Mouse (Mus musculus) intestine, embryonic 16.5 days (tissue): ENCODE results near the gene Yars. TPM values are rescaled to one million over a fixed set of nuclear protein-coding genes. Genes with fewer than 3 reads are reported as not detected.
A peak's percentile ranks its signal among the peaks of the same experiment; 100 is the strongest.

Experiments used
- ATAC-seq: fragments of 200-750 bp; cut with Nextera tagmentation; 2 replicates; pipeline ENCODE4 v1.8.0; 2017; ENCODE audit warnings: moderate TSS enrichment, moderate library complexity
- H3K27ac ChIP-seq: fragments of 300-500 bp; sonication (generic); 2 replicates; pipeline ENCODE4 v1.5.1; 2014; ENCODE audit warnings: mild to moderate bottlenecking, low read length
- H3K27me3 ChIP-seq: fragments of 300-500 bp; sonication (generic); replicated peaks from 2 replicates; pipeline ENCODE4 v1.6.1; 2014; ENCODE audit warnings: low read length, control low read depth, mixed read lengths; ENCODE audit not compliant: control insufficient read depth, insufficient read depth
- H3K36me3 ChIP-seq: fragments of 300-500 bp; sonication (generic); 2 replicates; pipeline ENCODE4 v1.6.1; 2014; ENCODE audit warnings: low read length, control low read depth; ENCODE audit not compliant: control insufficient read depth, insufficient read depth
- H3K4me1 ChIP-seq: fragments of 300-500 bp; sonication (generic); 2 replicates; pipeline ENCODE4 v1.6.1; 2014; ENCODE audit warnings: low read length, control low read depth, mixed read lengths; ENCODE audit not compliant: control insufficient read depth, insufficient read depth
- H3K4me2 ChIP-seq: fragments of 300-500 bp; sonication (generic); 2 replicates; pipeline ENCODE4 v1.6.1; 2014; ENCODE audit warnings: low read depth, low read length, control low read depth
- H3K4me3 ChIP-seq: fragments of 300-500 bp; sonication (generic); 2 replicates; pipeline ENCODE4 v1.5.1; 2014; ENCODE audit warnings: mild to moderate bottlenecking, low read length
- H3K9ac ChIP-seq: fragments of 300-500 bp; sonication (generic); 2 replicates; pipeline ENCODE4 v1.6.1; 2014; ENCODE audit warnings: low read depth, low read length
- H3K9me3 ChIP-seq: fragments of 300-500 bp; sonication (generic); 2 replicates; pipeline ENCODE4 v1.6.1; 2016; ENCODE audit warnings: low read length, control low read depth; ENCODE audit not compliant: control insufficient read depth
- WGBS: fragments of 180-500 bp; shearing (Covaris S2); extraction: QIAGEN DNeasy Blood & Tissue Kit; methylation state at CpG from one replicate; pipeline ENCODE4 v1.1.7; 2014; 5-methylcytosine and 5-hydroxymethylcytosine counted together
- polyA plus RNA-seq: library from polyadenylated mRNA; unstranded; fragments of >200 nt; fragmentation: Nextera tagmentation; extraction: Ambion mirVana; gene quantifications from 2 replicates; pipeline ENCODE4 v1.2.1, GENCODE M21; 2015

Gene Yars
- polyA plus RNA-seq, 1 experiment from 2014 or later: 107 TPM

DNA sequence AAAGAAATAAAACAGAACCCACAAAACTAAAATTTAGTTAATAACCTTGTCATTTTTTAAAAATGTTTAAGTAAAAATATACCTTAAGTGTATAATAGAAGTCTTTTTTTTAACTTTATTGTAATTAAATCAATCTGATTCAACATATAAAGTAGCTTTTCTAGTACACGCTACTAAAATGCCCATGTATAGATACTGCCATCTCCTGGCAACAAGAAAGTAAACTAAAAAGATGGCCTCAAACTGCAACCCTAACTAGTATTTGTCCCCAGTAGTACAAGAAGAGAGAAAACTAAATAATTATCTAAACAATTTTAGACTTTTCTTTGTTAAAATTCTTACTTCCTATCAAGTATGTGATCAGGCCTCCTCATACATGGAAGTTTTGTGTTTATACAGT, 10.0 kb upstream of the Yars start:
- no peak overlapping the region for H3K9ac ChIP-seq
- ATAC-seq: no peak
- no peaks in the 10 kb centered on the region for H3K27me3 ChIP-seq
- H3K4me1 ChIP-seq: no peaks in the 10 kb centered on the region
- H3K27ac ChIP-seq: no peak overlapping the region
- H3K4me3 ChIP-seq: no peak overlapping the region
- H3K9me3 ChIP-seq: no peaks in the 10 kb centered on the region
- H3K36me3 ChIP-seq: peaks cover 2% of the 10 kb centered on the region; the same call in 1 of the 2 replicates
- WGBS: 58% methylated on average over 1 of the region's 1 CpGs
- no peak overlapping the region for H3K4me2 ChIP-seq

DNA sequence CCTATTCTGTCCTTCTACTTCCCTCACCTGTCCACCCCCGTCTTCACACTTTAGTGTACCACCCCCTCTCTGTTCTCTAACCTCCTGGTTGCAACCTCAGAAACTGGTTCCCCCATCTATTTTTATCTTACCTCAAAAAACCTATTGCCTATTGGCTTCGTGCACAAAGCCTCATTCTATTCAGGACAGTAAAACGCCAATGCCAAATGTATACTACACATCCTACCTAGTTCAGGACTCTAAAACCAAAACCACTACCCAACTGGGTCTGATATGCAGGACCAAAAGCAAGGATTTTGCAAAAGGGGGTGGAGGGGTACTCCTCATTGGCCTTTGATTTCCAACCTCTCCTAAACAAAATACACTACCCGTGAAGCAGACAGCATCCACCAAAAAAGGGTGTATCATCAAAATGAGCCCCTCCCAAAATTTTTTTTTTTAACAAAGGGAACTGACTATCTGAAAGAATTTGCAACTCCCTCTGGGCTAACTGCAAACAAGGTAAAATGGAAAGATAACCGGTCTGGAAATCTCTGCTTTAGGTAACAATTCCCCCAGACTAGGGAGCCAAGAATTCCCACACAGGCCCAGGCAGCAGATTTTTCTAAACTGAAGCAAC, 1.4 kb upstream of the Yars start:
- no peak for ATAC-seq
- H3K36me3 ChIP-seq: no peaks in the 10 kb centered on the region
- no peaks in the 10 kb centered on the region for H3K9me3 ChIP-seq
- WGBS: 45% methylated on average over 5 of the region's 5 CpGs
- peak overlapping the region; percentile 91 for H3K4me3 ChIP-seq
- H3K27ac ChIP-seq: peak overlapping the region; percentile 87; the same call in 1 of the 2 replicates
- peak overlapping the region; percentile 84 for H3K9ac ChIP-seq
- no peaks in the 10 kb centered on the region for H3K27me3 ChIP-seq
- peak overlapping the region; percentile 69 for H3K4me2 ChIP-seq
- peaks cover 14% of the 10 kb centered on the region; the same call in 1 of the 2 replicates for H3K4me1 ChIP-seq

- Histone ChIP-seq H3K4me2 (peak overlapping the region; percentile 69), H3K36me3 (no peaks in the 10 kb centered on the region), H3K9me3 (no peaks in the 10 kb centered on the region), H3K27ac (peak overlapping the region; percentile 87), H3K9ac (peak overlapping the region; percentile 84), H3K4me1 (peaks cover 14% of the 10 kb centered on the region; the same call in 1 of the 2 replicates), H3K4me3 (peak overlapping the region; percentile 91), H3K27me3 (no peaks in the 10 kb centered on the region)
- peak; percentile 63 for ATAC-seq
- 0% methylated on average over 54 of the region's 74 CpGs for WGBS
Observed at GRCm38 (mm10) chr4:129188803-129189541, 588 bp upstream of the Yars start.

DNA sequence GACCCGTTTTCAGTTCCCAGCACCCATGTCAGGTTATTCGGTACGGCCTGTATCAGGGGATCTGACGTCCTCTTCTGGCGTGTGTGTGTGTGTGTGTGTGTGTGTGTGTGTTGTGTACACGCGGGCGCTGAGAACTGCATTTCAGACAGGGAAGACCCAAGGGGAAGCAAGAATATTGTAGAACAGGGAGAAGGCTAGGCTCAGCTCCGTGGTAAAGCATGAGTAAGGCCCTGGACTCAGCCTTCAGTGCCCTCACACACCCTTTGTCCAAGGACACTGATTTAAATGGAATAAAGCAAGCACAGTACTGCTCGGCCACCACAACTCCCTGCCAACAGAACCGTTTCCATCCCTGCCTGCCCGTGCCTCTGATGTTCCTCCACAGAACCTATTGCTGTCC, 978 bp downstream of the Yars start:
- H3K27me3 ChIP-seq: no peaks in the 10 kb centered on the region
- H3K9me3 ChIP-seq: no peaks in the 10 kb centered on the region
- peak overlapping the region; percentile 82 for H3K9ac ChIP-seq
- 1% methylated on average over 12 of the region's 12 CpGs for WGBS
- H3K36me3 ChIP-seq: no peaks in the 10 kb centered on the region
- ATAC-seq: no peak
- peak overlapping the region; percentile 91 for H3K4me3 ChIP-seq
- H3K4me2 ChIP-seq: peak overlapping the region; percentile 65
- H3K27ac ChIP-seq: peak overlapping the region; percentile 88
- H3K4me1 ChIP-seq: peaks cover 14% of the 10 kb centered on the region; the same call in 1 of the 2 replicates

- H3K36me3 ChIP-seq: 0 out of 2 replicates have a peak, but pooled peaks cover 2% of the 10 kb centered on the region
- H3K9me3 ChIP-seq: no peaks in the 10 kb centered on the region
- no peak for ATAC-seq
- H3K27me3 ChIP-seq: no peaks in the 10 kb centered on the region
- H3K4me1 ChIP-seq: peaks cover 14% of the 10 kb centered on the region; the same call in 1 of the 2 replicates
- WGBS: 62% methylated on average over 5 of the region's 5 CpGs
- no peak overlapping the region for H3K27ac ChIP-seq
- no peak overlapping the region for H3K9ac ChIP-seq
- peak overlapping the region; percentile 28; the same call in 1 of the 2 replicates for H3K4me2 ChIP-seq
- no peak overlapping the region for H3K4me3 ChIP-seq
Observed at GRCm38 (mm10) chr4:129191691-129192090, 2.1 kb downstream of the Yars start.

GRCm38 (mm10) chr4:129194280-129194679, 4.7 kb downstream of the Yars start:
- 0 out of 2 replicates have a peak, but pooled peaks cover 6% of the 10 kb centered on the region for H3K36me3 ChIP-seq
- H3K4me2 ChIP-seq: no peak overlapping the region
- ATAC-seq: no peak
- H3K4me1 ChIP-seq: peaks cover 9% of the 10 kb centered on the region; the same call in 1 of the 2 replicates
- no peak overlapping the region for H3K9ac ChIP-seq
- no peak overlapping the region for H3K4me3 ChIP-seq
- 97% methylated on average over 1 of the region's 1 CpGs for WGBS
- no peak overlapping the region for H3K27ac ChIP-seq
- no peaks in the 10 kb centered on the region for H3K9me3 ChIP-seq
- no peaks in the 10 kb centered on the region for H3K27me3 ChIP-seq

- no peak overlapping the region for H3K4me3 ChIP-seq
- no peak overlapping the region for H3K9ac ChIP-seq
- no peak overlapping the region for H3K27ac ChIP-seq
- 96% methylated on average over 6 of the region's 6 CpGs for WGBS
- no peak overlapping the region for H3K4me2 ChIP-seq
- ATAC-seq: no peak
- H3K36me3 ChIP-seq: peaks cover 10% of the 10 kb centered on the region; the same call in 1 of the 2 replicates
- no peaks in the 10 kb centered on the region for H3K27me3 ChIP-seq
- H3K9me3 ChIP-seq: no peaks in the 10 kb centered on the region
- H3K4me1 ChIP-seq: no peaks in the 10 kb centered on the region
Observed at GRCm38 (mm10) chr4:129197514-129197913, 8.0 kb downstream of the Yars start.

DNA sequence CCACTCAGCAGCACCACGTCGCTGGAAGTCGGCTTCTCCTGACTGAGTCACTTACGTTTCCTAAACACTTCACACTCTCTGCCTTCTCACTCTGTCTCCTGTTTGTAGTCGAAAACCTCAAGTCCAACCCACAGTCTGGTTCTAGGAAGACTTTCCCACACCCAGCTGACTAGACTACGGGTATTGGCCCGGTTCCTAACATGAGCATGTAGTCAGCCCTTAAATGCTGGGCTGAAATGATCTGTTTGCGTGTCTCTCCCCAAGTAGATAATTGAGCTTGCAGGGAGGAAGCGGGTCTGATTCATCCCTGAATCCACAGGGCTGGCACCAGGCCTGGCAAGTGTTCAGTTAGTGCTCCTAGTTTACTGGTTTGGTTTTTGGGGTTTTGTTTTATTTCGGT, 15.1 kb downstream of the Yars start:
- no peak overlapping the region for H3K9ac ChIP-seq
- no peak overlapping the region for H3K4me2 ChIP-seq
- peaks cover 29% of the 10 kb centered on the region for H3K36me3 ChIP-seq
- H3K9me3 ChIP-seq: no peaks in the 10 kb centered on the region
- H3K27ac ChIP-seq: no peak overlapping the region
- H3K4me1 ChIP-seq: no peaks in the 10 kb centered on the region
- ATAC-seq: no peak
- 92% methylated on average over 10 of the region's 10 CpGs for WGBS
- no peak overlapping the region for H3K4me3 ChIP-seq
- no peaks in the 10 kb centered on the region for H3K27me3 ChIP-seq

DNA sequence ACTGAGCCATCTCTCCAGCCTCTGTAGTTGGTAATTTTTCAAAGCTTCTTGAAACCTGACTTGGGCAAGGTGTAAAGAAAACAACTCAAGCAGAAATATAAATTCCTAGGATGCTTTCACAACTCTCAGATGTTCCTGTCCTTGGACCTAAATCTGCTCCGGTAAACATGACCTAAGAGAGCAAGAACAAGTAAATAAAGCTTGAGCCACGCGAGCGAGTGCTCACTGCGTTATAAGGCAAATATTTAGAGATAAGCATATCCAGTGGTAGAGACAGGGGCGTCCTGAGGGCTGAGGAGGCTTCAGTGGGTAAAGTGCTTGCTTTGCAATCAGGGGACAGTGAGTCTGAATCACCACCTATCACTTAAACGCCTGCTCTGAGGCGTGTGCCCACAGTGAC, 17.2 kb downstream of the Yars start:
- Histone ChIP-seq H3K27me3 (no peaks in the 10 kb centered on the region), H3K4me3 (no peak overlapping the region), H3K36me3 (peaks cover 38% of the 10 kb centered on the region), H3K27ac (no peak overlapping the region), H3K4me2 (no peak overlapping the region), H3K4me1 (no peaks in the 10 kb centered on the region), H3K9me3 (no peaks in the 10 kb centered on the region), H3K9ac (no peak overlapping the region)
- WGBS: 53% methylated on average over 8 of the region's 8 CpGs
- ATAC-seq: no peak
